Mouse (Mus musculus) heart, embryonic 13.5 days (tissue): ENCODE measurements around the gene Snrnp25. TPM values are rescaled to one million over a fixed set of nuclear protein-coding genes. Genes with fewer than 3 reads are reported as not detected.

Experiments
- ATAC-seq: fragments of 200-750 bp; cut with Nextera tagmentation; 2 replicates; pipeline ENCODE4 v1.8.0; 2017; ENCODE audit warnings: moderate TSS enrichment; ENCODE audit not compliant: insufficient number of reproducible peaks, low FRiP score, low TSS enrichment; ENCODE audit errors: extremely low read depth
- H3K27ac ChIP-seq: fragments of 300-500 bp; sonication (generic); replicated peaks from 2 replicates; pipeline ENCODE4 v1.5.1; 2015; ENCODE audit warnings: moderate library complexity, mild to moderate bottlenecking, inconsistent platforms
- H3K27me3 ChIP-seq: fragments of 300-500 bp; sonication (generic); replicated peaks from 2 replicates; pipeline ENCODE4 v1.6.1; 2015; ENCODE audit warnings: mild to moderate bottlenecking, inconsistent platforms
- H3K36me3 ChIP-seq: fragments of 300-500 bp; sonication (generic); 2 replicates; pipeline ENCODE4 v1.6.1; 2015; ENCODE audit warnings: mild to moderate bottlenecking, inconsistent platforms
- H3K4me1 ChIP-seq: fragments of 300-500 bp; sonication (generic); 2 replicates; pipeline ENCODE4 v1.6.1; 2015; ENCODE audit warnings: inconsistent platforms
- H3K4me2 ChIP-seq: fragments of 300-500 bp; sonication (generic); 2 replicates; pipeline ENCODE4 v1.6.1; 2015; ENCODE audit warnings: inconsistent platforms, mild to moderate bottlenecking, moderate library complexity
- H3K4me3 ChIP-seq: fragments of 300-500 bp; sonication (generic); 2 replicates; pipeline ENCODE4 v1.5.1; 2015; ENCODE audit warnings: moderate library complexity, mild to moderate bottlenecking, inconsistent platforms
- H3K9ac ChIP-seq: fragments of 300-500 bp; sonication (generic); 2 replicates; pipeline ENCODE4 v1.6.1; 2015; ENCODE audit warnings: inconsistent platforms, mild to moderate bottlenecking, moderate library complexity
- H3K9me3 ChIP-seq: fragments of 300-500 bp; sonication (generic); 2 replicates; pipeline ENCODE4 v1.6.1; 2016; ENCODE audit warnings: inconsistent platforms
- WGBS: fragments of 180-500 bp; shearing (Covaris S2); methylation state at CpG from one replicate; pipeline ENCODE4 v1.1.7; 2015; ENCODE audit warnings: mixed read lengths; 5-methylcytosine and 5-hydroxymethylcytosine counted together
- polyA plus RNA-seq: library from polyadenylated mRNA; unstranded; fragments of >200 nt; fragmentation: Nextera tagmentation; extraction: Ambion mirVana; gene quantifications from 2 replicates; pipeline ENCODE4 v1.2.1, GENCODE M21; 2015

Gene Snrnp25
- polyA plus RNA-seq = 44.9 and 46.7 TPM in 2 replicates

- peak within 1 kb of the TSS; percentile 54 for H3K27ac ChIP-seq
- H3K36me3 ChIP-seq = peaks cover 31% of the 10 kb centered on the region
- peak within 1 kb of the TSS; percentile 83 for H3K4me3 ChIP-seq
- no peaks in the 10 kb centered on the region for H3K9me3 ChIP-seq
- peaks cover 13% of the 10 kb centered on the region; the same call in 1 of the 2 replicates for H3K27me3 ChIP-seq
- WGBS = under 1% methylated on average over 52 of the region's 52 CpGs
- peak; percentile 100 for ATAC-seq
- H3K4me1 ChIP-seq = peaks cover 19% of the 10 kb centered on the region
- H3K9ac ChIP-seq = peak within 1 kb of the TSS; percentile 90
- peak within 1 kb of the TSS; percentile 92 for H3K4me2 ChIP-seq
These were observed at the start of gene Snrnp25 for GRCm38 (mm10) chr11:32205058-32205873. Snrnp25 (plus strand) TSS chr11:32205415.

- no peak for ATAC-seq
- peaks cover 5% of the 10 kb centered on the region for H3K4me1 ChIP-seq
- no peaks in the 10 kb centered on the region for H3K36me3 ChIP-seq
- no peaks in the 10 kb centered on the region for H3K9me3 ChIP-seq
- 76% methylated on average over 7 of the region's 7 CpGs for whole genome bisulfite sequencing
- H3K27me3 ChIP-seq = peaks cover 31% of the 10 kb centered on the region
- no peak overlapping the region for H3K27ac ChIP-seq
- no peak overlapping the region for H3K4me3 ChIP-seq
- H3K4me2 ChIP-seq = no peak overlapping the region
- no peak overlapping the region for H3K9ac ChIP-seq
These were observed 48.2 kb upstream of the Snrnp25 start for GRCm38 (mm10) chr11:32156854-32157630.

GRCm38 (mm10) chr11:32157791-32158594, 47.2 kb upstream of the Snrnp25 start:
- H3K27ac ChIP-seq = no peak overlapping the region
- no peaks in the 10 kb centered on the region for H3K9me3 ChIP-seq
- no peak overlapping the region for H3K4me2 ChIP-seq
- WGBS = 63% methylated on average over 18 of the region's 18 CpGs
- no peak overlapping the region for H3K9ac ChIP-seq
- peaks cover 36% of the 10 kb centered on the region for H3K27me3 ChIP-seq
- H3K4me1 ChIP-seq = peaks cover 11% of the 10 kb centered on the region
- H3K4me3 ChIP-seq = no peak overlapping the region
- ATAC-seq = no peak
- H3K36me3 ChIP-seq = no peaks in the 10 kb centered on the region

- Histone ChIP-seq H3K36me3 (no peaks in the 10 kb centered on the region), H3K4me3 (no peak overlapping the region), H3K4me1 (peaks cover 11% of the 10 kb centered on the region), H3K27ac (no peak overlapping the region), H3K9ac (no peak overlapping the region), H3K9me3 (no peaks in the 10 kb centered on the region), H3K4me2 (no peak overlapping the region), H3K27me3 (peaks cover 38% of the 10 kb centered on the region)
- WGBS = 86% methylated on average over 3 of the region's 3 CpGs
- no peak for ATAC-seq
These were observed 46.0 kb upstream of the Snrnp25 start for GRCm38 (mm10) chr11:32159176-32159575.

GRCm38 (mm10) chr11:32160341-32160740, 44.9 kb upstream of the Snrnp25 start:
- H3K4me3 ChIP-seq = no peak overlapping the region
- peaks cover 38% of the 10 kb centered on the region for H3K27me3 ChIP-seq
- H3K4me2 ChIP-seq = no peak overlapping the region
- H3K9ac ChIP-seq = no peak overlapping the region
- no peaks in the 10 kb centered on the region for H3K9me3 ChIP-seq
- no peak overlapping the region for H3K27ac ChIP-seq
- peaks cover 11% of the 10 kb centered on the region for H3K4me1 ChIP-seq
- WGBS = 69% methylated on average over 7 of the region's 7 CpGs
- no peak for ATAC-seq
- no peaks in the 10 kb centered on the region for H3K36me3 ChIP-seq

GRCm38 (mm10) chr11:32161500-32161899, 43.7 kb upstream of the Snrnp25 start:
- WGBS = 5% methylated on average over 9 of the region's 9 CpGs
- no peak for ATAC-seq
- no peak overlapping the region for H3K9ac ChIP-seq
- H3K4me1 ChIP-seq = peaks cover 11% of the 10 kb centered on the region
- no peak overlapping the region for H3K27ac ChIP-seq
- H3K27me3 ChIP-seq = peaks cover 38% of the 10 kb centered on the region
- no peak overlapping the region for H3K4me3 ChIP-seq
- H3K36me3 ChIP-seq = no peaks in the 10 kb centered on the region
- H3K4me2 ChIP-seq = peak overlapping the region; percentile 67
- H3K9me3 ChIP-seq = no peaks in the 10 kb centered on the region

- peak overlapping the region; percentile 38 for H3K4me3 ChIP-seq
- H3K27ac ChIP-seq = no peak overlapping the region
- H3K9me3 ChIP-seq = no peaks in the 10 kb centered on the region
- H3K9ac ChIP-seq = peak overlapping the region; percentile 62
- peaks cover 38% of the 10 kb centered on the region for H3K27me3 ChIP-seq
- ATAC-seq = no peak
- 13% methylated on average over 28 of the region's 28 CpGs for WGBS
- H3K36me3 ChIP-seq = no peaks in the 10 kb centered on the region
- H3K4me2 ChIP-seq = peak overlapping the region; percentile 67
- peaks cover 11% of the 10 kb centered on the region for H3K4me1 ChIP-seq
These were observed 43.1 kb upstream of the Snrnp25 start for GRCm38 (mm10) chr11:32161922-32162804.

GRCm38 (mm10) chr11:32166683-32167082, 38.5 kb upstream of the Snrnp25 start:
- H3K27ac ChIP-seq = no peak overlapping the region
- H3K4me2 ChIP-seq = no peak overlapping the region
- no peak for ATAC-seq
- 45% methylated on average over 4 of the region's 4 CpGs for WGBS
- no peak overlapping the region for H3K9ac ChIP-seq
- H3K4me1 ChIP-seq = peaks cover 9% of the 10 kb centered on the region
- no peaks in the 10 kb centered on the region; the same call in 1 of the 2 replicates for H3K9me3 ChIP-seq
- H3K27me3 ChIP-seq = peaks cover 10% of the 10 kb centered on the region
- H3K4me3 ChIP-seq = no peak overlapping the region
- no peaks in the 10 kb centered on the region for H3K36me3 ChIP-seq

GRCm38 (mm10) chr11:32178506-32178905, 26.7 kb upstream of the Snrnp25 start:
- Histone ChIP-seq H3K4me2 (no peak overlapping the region), H3K9me3 (no peaks in the 10 kb centered on the region; the same call in 1 of the 2 replicates), H3K36me3 (no peaks in the 10 kb centered on the region), H3K27me3 (peaks cover 5% of the 10 kb centered on the region), H3K9ac (no peak overlapping the region), H3K4me3 (no peak overlapping the region), H3K4me1 (no peaks in the 10 kb centered on the region), H3K27ac (no peak overlapping the region)
- 68% methylated on average over 1 of the region's 1 CpGs for WGBS
- ATAC-seq = no peak

- peaks cover 8% of the 10 kb centered on the region for H3K27me3 ChIP-seq
- H3K4me1 ChIP-seq = no peaks in the 10 kb centered on the region
- H3K9ac ChIP-seq = no peak overlapping the region
- H3K36me3 ChIP-seq = no peaks in the 10 kb centered on the region
- WGBS = 73% methylated on average over 4 of the region's 4 CpGs
- no peak overlapping the region for H3K27ac ChIP-seq
- no peaks in the 10 kb centered on the region; the same call in 1 of the 2 replicates for H3K9me3 ChIP-seq
- no peak overlapping the region for H3K4me3 ChIP-seq
- ATAC-seq = no peak
- no peak overlapping the region for H3K4me2 ChIP-seq
These were observed 24.0 kb upstream of the Snrnp25 start for GRCm38 (mm10) chr11:32181246-32181645.
